Mouse (Mus musculus): Measurements from ENCODE around the gene Pcsk2. TPM values are rescaled to one million over a fixed set of nuclear protein-coding genes. Genes with fewer than 3 reads are reported as not detected.
A peak's percentile ranks its signal among the peaks of the same experiment; 100 is the strongest.

Pcsk2 gene
- total RNA-seq, 2 experiments from 2014 or later, result not detected

DNA sequence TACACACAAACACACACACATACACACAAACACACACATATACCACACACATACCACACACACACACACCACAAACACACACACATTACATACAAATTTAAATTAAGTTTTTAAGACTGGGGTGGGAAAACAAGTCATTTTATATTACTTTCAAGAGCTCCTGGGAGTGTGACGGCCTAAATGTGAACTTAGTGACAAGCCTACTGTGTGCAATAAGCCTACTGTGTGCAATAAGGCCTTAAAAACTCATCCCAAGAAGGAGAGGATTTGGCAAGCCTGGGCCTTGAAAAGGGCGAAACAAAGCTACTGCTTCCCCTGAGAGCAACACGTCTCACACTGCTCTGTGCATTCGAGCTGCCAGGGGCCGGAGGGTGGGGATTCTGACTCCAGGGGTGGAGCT, 286.8 kb downstream of the Pcsk2 start:
- DNase-seq, result no peak
- intact Hi-C loops (cut with DNase I), result no loop called here

DNA sequence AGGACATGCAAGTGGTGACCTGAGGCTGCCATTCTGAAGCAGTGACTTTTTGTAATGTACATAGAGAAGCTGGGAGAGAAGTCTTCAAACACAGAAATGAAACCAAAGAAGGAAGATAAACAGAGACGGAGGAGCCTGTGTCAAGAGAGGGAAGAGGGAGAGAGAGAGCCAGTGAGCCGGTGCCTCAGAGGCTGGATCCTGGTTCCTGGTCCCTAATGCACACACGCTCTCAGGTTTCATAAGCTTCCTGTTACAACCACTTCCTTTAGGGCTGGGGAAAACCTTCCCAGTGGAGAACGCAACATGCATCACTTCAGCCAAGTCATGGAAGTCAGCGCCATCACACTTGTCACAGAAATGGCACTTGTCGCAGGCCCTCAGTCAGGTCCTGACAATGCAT, 288.1 kb downstream of the Pcsk2 start:
- intact Hi-C loops (cut with DNase I), result no loop called here
- no peak for DNase-seq

DNA sequence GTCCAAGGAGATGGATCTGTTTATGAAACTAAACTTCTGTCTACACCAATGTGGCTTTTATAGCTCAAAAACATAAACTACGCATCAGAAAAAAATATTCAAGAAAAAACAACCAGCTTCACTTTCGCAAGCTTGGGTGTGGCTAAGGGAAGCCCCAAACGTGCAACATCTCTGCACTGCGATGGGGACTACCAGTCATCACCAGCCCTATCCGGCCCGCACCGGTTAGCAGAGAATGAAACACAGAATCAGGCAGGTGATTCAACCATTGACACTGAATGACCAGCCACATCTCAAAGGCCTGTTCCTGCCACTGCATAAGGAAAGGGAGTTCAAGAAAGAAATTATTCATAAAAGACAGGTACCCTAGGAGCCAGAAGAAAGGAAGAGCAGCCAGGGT, 289.9 kb downstream of the Pcsk2 start:
- no peak for DNase-seq
- intact Hi-C loops (cut with DNase I), result loop anchor here (2.0 kb wide), 1 partner anchor 145 kb away; no protein-coding TSS in a partner anchor

DNA sequence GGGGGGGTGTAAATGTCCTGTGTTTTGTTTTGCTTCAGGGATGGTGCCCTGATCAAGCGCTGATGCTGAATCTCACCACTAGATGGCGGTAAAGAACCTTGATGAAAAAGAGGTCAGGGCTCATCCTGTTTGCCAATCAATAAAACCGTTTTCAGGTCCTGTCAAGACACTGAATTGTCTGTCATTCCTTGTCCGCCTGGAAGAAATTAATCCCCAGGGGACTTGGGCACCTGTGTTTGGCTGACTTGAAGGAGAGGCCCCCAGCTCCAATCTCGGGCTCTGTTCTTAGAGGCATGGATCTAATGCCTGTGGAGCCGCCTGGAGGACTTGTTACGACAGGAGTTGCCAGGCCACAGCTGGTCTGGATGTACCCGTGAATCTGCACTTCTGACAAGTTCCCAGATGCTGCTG, 291.3 kb downstream of the Pcsk2 start:
- DNase-seq, result peak; percentile 76 to 79
- intact Hi-C loops (cut with DNase I), result loop anchor here (1.0 to 2.0 kb wide), 4 partner anchors 144 to 615 kb away; no protein-coding TSS in a partner anchor

DNA sequence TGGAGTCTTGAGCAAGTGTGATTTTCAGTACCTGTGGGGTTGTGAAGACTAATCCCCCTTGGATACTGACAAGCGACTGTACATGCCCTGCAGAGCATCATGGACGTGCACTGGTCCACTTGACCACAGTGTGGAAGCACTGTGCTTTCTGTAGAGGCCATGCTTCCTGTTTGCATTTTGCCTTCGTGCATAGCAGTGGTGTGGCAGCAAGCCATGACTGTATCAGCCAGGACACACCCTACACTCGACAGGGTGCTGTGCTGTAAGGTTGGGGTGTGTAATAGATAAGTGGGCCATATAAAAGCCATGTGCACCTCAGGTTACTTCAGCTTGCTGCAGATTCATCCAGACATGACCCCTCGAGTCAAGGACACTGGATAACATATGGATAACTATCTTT, 292.7 kb downstream of the Pcsk2 start:
- intact Hi-C loops (cut with DNase I), result loop anchor here (2.0 kb wide), 1 partner anchor 28 kb away; no protein-coding TSS in a partner anchor
- peak in 1 of 2 experiments; percentile 15 for DNase-seq

DNA sequence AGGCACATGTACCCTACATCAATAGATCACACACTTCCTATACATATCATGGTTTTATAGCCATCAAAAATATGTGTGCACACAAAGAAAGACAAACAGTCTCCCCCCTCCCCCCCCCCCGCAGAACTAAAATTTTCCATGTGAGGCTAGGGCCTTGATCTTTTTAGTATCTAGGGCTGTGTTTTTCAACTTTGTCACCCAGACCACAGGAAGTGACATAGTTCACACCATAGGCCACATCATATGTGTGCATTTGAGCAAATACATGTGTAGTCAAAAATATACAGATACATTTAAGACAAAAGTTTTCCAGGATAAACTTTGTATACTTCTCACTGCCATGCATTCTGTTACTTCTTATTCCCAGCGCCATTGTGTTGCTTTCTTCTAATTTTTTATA, 293.5 kb downstream of the Pcsk2 start:
- no peak for DNase-seq
- intact Hi-C loops (cut with DNase I), result loop anchor here (2.0 kb wide), 1 partner anchor 27 kb away; no protein-coding TSS in a partner anchor

DNA sequence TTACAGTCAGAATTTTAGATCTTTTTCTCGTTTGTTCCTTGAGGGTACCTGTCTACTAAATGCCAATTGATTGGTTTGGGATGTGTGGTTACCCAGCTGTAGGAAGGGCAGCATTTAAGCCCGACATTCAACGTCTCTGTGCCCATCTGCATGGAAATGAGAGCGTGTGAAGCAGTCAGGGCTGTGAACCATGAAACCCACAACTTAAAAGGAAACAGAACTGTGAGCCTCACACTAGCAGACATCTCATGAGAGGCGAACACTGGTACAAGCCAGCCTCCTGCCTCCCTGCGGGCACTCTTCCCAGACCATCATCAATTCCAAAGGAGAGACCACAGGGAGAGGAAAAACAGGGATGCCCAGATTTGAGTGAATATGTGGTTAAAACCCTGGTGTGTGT, 294.9 kb downstream of the Pcsk2 start:
- no peak for DNase-seq
- intact Hi-C loops (cut with DNase I), result no loop called here

DNA sequence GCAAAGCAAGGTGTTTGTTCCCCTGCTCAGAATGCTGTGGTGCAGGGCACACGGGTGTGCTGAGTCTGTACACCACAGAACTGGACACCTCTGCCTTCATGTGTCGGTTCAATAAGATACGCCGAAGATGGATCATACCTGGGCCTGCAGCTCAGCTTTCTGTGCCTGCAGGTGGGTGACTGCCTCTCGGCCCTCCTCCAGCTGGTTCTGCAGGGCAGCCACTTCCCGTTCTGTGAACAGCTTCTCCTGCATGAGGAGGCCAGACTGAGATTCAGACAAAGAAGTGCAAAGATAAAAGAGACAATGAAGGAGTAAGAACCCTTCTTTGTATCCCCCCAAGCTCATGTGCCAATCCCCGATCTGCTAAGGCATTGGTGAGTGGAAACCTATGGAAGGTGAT, 295.6 kb downstream of the Pcsk2 start:
- intact Hi-C loops (cut with DNase I), result no loop called here
- DNase-seq, result no peak

DNA sequence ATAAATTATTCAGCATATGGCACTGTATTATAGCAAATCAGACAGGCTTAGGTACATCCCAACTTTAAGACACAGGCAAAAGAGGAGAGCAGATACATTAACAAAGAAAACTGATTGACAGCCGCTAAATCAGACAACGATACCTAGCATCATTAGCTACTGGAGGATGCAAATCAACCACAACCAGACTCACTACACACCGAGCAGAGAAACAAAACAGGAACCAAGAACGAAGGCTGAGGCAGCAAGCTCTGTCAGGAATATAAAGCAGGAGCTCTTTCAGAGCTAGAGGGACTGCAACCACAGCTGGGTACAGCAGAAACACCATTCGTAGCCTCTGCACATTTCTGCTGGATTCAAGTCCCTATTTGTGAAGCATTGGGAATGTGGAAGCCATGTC, 298.8 kb downstream of the Pcsk2 start:
- intact Hi-C loops (cut with DNase I), result no loop called here
- no peak for DNase-seq

DNA sequence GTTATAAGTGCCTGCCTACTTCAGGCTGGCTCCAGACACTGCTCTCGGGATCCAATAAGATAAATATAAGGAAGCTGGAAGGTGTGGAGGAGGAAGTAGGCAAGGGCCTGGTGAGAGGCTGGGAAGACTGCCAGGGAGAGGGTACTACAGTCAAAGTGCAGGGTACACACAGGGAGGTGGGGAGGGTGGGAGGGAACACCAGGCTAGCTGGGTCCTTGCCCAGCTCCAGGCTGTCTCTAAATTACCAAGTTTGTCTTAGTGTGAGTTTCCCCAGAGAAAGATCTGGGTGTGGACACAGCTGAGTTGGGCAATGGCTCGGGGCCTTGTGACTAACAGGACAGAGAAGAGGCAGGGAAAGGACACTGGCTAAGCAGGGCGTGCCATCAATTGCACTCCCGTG, 300.8 kb downstream of the Pcsk2 start:
- DNase-seq, result peak; percentile 24 to 46
- intact Hi-C loops (cut with DNase I), result no loop called here

DNA sequence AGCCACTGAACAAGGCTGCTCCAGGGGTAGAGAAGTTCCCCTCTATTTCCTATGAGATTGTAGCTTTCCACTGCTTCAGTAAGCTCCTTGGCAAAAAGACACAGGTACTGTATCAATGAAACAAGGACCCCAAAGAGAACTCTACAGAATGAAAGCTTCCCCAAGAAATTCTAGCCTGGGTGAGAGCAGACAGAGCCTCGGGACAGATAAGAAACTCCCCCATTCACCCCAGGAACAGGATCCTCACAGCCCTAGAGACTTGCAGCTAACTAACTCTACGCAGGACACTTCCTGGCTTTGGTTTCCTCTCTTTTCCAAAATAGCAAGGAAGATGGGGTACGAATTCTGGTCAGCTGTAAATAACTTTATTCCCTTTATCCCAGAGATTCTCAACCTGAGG, 301.3 kb downstream of the Pcsk2 start:
- intact Hi-C loops (cut with DNase I), result no loop called here
- no peak for DNase-seq

DNA sequence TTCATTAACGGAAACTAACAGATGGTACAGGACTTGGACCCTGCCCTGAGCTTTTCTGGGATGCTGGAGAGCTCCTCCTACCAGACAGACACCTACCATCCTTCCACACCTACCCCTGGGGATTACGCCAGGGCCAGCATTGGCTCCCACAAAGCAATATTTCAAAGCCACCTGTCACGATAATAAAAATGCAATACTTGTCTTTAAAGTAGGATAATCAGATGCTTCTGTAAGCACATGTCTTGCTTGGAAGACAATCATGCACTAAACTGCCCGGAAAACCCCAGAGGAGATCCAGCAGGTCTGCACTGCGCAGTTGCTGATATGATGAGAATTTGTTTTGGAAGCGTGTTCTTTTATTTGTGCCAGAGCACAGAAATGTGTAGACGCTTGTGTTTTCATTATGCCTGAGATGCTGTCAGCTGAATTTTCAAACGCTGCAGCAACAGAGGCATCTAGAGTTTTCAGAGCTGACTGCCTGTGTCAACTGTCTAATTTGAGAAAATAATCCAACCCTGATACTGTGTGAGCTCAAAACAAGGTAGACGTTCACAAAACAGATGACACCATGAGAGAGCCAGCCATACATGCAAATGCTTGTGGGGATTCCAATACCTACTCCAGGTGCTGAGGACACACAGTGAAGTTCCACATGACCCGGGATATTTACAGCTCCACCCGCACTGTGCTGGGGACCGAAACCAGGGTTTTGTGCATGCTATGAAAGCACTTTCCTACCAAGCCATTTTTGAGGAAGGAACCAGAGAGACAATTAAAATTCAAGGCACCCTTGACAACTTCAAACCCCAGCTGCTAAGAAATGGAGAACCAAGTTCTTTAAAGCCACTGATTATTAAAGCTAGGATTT, 305.6 kb downstream of the Pcsk2 start:
- intact Hi-C loops (cut with DNase I), result no loop called here
- no peak for DNase-seq

DNA sequence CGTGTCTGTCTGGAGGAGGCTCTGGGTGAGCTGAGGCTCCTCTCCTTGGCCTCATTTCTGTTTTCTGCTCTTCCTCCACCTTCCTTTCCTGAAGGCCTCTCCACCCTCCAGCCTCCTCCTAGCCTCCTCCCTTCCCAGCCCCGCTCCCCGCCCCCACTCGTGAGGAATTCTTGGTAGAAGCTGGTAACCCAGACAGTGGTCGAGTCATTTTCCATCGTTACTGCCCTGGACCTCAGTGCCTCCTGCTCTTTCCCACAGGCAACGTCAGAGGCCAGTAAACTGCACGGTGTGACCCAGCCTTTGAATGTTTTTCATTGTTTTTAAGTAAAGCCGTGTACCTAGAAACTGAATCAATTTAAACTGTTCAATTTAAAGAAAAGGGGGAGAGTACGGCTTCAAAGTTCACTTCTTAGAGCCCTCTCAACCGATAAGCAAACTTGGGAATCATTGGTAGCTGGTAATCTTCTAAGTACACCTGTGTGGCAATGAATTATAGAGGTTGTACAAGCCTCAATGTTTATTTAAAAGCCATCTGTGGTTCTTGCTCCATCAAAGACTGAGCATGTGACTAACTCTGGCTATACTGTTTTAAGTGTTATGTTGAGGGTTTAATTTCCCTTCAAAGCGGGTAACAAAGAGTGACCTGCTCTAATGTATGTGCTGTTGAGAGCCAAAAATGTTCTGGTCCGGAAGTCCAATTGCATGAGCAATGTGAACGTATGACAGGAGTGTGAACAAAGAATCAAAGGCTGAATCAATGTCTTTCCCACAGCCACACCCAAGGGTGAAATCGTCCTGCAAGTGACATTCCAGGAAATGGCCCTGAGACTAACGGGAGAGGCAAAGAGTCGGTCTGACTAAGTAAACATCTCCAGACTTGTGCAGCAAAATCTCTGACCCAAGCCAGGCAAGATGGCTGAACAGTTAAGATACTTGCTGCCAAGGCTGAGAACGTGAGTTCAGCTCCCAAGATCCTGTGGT, 306.6 kb downstream of the Pcsk2 start:
- intact Hi-C loops (cut with DNase I), result no loop called here
- DNase-seq, result no peak

DNA sequence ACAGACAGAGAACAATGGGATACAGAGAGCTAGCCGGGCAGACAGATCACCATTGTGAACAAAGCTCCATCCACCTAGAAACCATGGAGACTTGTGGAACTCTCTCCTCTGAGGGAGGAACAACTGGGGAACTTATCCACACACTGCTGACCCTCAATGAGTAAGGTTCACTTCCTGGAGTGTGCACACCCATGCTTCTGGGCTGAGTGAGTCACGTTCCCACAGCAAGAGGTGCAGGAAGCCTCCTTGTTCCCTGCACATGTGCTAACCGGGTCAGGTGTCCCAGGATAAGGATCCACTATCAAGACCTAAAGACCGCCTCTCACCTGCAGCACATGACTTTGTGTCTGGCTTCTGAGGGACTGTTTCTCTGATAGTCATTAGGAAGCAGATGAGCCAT, 307.5 kb downstream of the Pcsk2 start:
- no peak for DNase-seq
- intact Hi-C loops (cut with DNase I), result no loop called here

DNA sequence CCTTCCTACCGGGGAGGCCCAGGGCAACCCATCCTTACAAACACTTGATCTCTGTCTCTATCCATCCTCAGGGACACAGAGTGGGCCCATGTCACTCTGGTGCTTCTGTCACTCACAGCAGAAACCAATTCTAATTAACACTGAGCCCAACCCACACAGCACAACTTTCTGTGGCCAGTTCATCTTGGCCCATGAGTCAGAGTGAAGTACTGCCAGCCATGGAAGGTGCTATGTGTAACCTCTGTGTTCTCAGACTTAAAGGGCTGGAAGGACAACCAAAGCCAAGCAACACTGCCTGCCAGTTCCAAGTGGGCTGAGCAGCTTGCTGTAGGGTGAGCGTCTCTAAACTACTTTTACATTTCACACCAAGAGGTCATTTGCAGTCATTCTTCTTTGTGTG, 313.2 kb downstream of the Pcsk2 start:
- intact Hi-C loops (cut with DNase I), result no loop called here

DNA sequence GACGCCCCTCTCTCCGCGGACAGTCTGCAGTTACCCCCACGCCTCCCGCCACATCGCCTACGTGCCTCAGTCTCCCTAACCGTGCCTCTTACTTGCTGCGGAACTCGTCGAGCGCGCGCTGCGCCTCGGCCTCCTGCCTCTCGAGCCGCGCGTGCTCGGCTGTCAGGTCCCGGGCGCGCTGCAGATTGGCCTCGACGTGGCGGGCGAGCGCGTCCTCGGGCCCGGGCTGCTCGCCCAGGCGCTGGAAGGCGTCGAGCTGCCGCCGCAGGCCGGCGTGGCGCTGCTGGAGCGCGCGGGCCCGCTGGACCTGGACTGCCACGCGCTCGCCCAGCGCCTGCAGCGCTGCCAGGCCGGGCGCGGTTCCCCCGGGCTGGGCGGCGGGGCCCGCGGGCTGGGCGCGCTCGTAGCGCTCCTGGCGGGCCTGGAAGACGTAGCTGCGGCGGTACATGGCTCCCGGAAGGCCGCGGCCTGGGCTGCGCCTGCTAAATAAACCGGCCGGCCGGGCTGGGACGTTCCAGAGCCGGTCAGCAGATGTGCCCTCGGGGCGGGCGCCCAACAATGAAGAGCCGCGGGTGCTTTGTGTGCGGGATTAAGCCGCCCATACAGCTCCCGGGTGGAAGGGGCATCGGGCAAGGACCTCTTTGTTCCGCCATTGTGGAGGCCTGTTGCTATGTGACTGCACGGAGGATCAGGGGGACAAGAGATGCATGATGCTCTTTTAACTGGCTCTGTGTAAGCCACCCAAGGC, 316.7 kb downstream of the Pcsk2 start, which contains the start of gene Bfsp1:
Gene Bfsp1 (minus strand): TSS at position 690 of the 748 bp plus-strand sequence.
- intact Hi-C loops (cut with DNase I), result loop anchor here (5.0 kb wide), 1 partner anchor 410 kb away; the partner anchor contains the start of genes Mgme1 and Snx5
- peak; percentile 55 to 65 for DNase-seq

More for the DNA sequence above, 313.2 kb downstream of the Pcsk2 start:
- no peak for DNase-seq

DNA sequence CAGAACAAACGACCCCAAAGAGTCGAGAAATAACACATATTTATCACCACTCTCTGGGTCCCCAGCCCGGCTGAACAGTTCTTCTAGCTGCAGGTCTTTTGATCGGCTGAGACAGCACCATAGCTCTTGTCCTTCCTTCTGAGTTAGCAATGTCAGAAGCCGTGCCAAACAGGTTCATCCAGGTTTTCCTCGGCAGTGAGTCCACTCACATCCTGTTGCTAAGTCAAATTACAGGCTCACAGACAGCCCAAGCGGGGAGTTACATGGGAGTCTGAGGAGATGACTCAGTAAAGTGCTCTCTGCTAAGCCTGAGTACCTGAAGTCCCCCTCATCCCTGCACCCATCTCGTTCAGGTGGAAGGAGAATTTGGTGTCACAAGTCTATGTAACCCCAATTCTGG, 318.6 kb downstream of the Pcsk2 start:
- no peak for DNase-seq
- intact Hi-C loops (cut with DNase I), result loop anchor here (5.0 kb wide), 1 partner anchor 408 kb away; the partner anchor contains the start of genes Mgme1 and Snx5

Data from heart, postnatal 36 days (tissue).